Mouse (Mus musculus): ENCODE results near the gene Usp45. TPM values are rescaled to one million over a fixed set of nuclear protein-coding genes. Genes with fewer than 3 reads are reported as not detected.

Gene Usp45
- polyA plus RNA-seq, 1 experiment from 2014 or later, result 9.4 TPM

- H3K27ac ChIP-seq, result no peak overlapping the region
- H3K36me3 ChIP-seq, result no peaks in the 10 kb centered on the region
- peak overlapping the region; percentile 58 for H3K4me3 ChIP-seq
- H3K9me3 ChIP-seq, result no peaks in the 10 kb centered on the region
- H3K4me1 ChIP-seq, result peaks cover 7% of the 10 kb centered on the region; the same call in 1 of the 2 replicates
- WGBS, result 21% methylated on average over 14 of the region's 14 CpGs
- ATAC-seq (ENCODE audit: insufficient number of reproducible peaks, insufficient read depth, low FRiP score, low TSS enrichment, low read depth), result no peak
- H3K4me2 ChIP-seq, result peak overlapping the region; percentile 64
- peak overlapping the region; percentile 71 for H3K9ac ChIP-seq
- no peaks in the 10 kb centered on the region for H3K27me3 ChIP-seq
Measured at GRCm38 (mm10) chr4:21766171-21766862, 639 bp upstream of the Usp45 start.

- Histone ChIP-seq H3K27me3 (no peaks in the 10 kb centered on the region), H3K4me2 (no peak overlapping the region), H3K9me3 (no peaks in the 10 kb centered on the region), H3K36me3 (no peaks in the 10 kb centered on the region), H3K9ac (no peak overlapping the region), H3K27ac (no peak overlapping the region), H3K4me1 (peaks cover 7% of the 10 kb centered on the region; the same call in 1 of the 2 replicates), H3K4me3 (no peak overlapping the region)
- WGBS, result 83% methylated on average over 1 of the region's 1 CpGs
- no peak for ATAC-seq (ENCODE audit: insufficient number of reproducible peaks, insufficient read depth, low FRiP score, low TSS enrichment, low read depth)
Measured at GRCm38 (mm10) chr4:21771064-21771463, 4.1 kb downstream of the Usp45 start.

GRCm38 (mm10) chr4:21772306-21772705, 5.3 kb downstream of the Usp45 start:
- H3K4me3 ChIP-seq, result no peak overlapping the region
- H3K9me3 ChIP-seq, result no peaks in the 10 kb centered on the region
- 90% methylated on average over 1 of the region's 1 CpGs for WGBS
- ATAC-seq (ENCODE audit: insufficient number of reproducible peaks, insufficient read depth, low FRiP score, low TSS enrichment, low read depth), result no peak
- H3K36me3 ChIP-seq, result no peaks in the 10 kb centered on the region
- no peak overlapping the region for H3K9ac ChIP-seq
- H3K4me2 ChIP-seq, result no peak overlapping the region
- no peak overlapping the region for H3K27ac ChIP-seq
- H3K27me3 ChIP-seq, result no peaks in the 10 kb centered on the region
- H3K4me1 ChIP-seq, result peaks cover 3% of the 10 kb centered on the region; the same call in 1 of the 2 replicates

- Histone ChIP-seq H3K9me3 (no peaks in the 10 kb centered on the region), H3K36me3 (peaks cover 7% of the 10 kb centered on the region), H3K4me3 (peak overlapping the region; percentile 80), H3K4me1 (peaks cover 6% of the 10 kb centered on the region; the same call in 1 of the 2 replicates), H3K9ac (peak overlapping the region; percentile 86), H3K4me2 (peak overlapping the region; percentile 73), H3K27ac (no peak overlapping the region), H3K27me3 (no peaks in the 10 kb centered on the region)
- ATAC-seq (ENCODE audit: insufficient number of reproducible peaks, insufficient read depth, low FRiP score, low TSS enrichment, low read depth), result peak; percentile 96
- under 1% methylated on average over 46 of the region's 46 CpGs for WGBS
Measured at GRCm38 (mm10) chr4:21776091-21776945, 9.4 kb downstream of the Usp45 start.

- 7% methylated on average over 9 of the region's 9 CpGs for WGBS
- H3K27ac ChIP-seq, result no peak overlapping the region
Measured at GRCm38 (mm10) chr4:21776946-21777265, 9.9 kb downstream of the Usp45 start.

GRCm38 (mm10) chr4:21780816-21781726, 14.1 kb downstream of the Usp45 start:
- H3K9ac ChIP-seq, result no peak overlapping the region
- H3K9me3 ChIP-seq, result no peaks in the 10 kb centered on the region
- H3K4me2 ChIP-seq, result no peak overlapping the region
- WGBS, result 95% methylated on average over 12 of the region's 12 CpGs
- H3K27ac ChIP-seq, result no peak overlapping the region
- peaks cover 50% of the 10 kb centered on the region for H3K36me3 ChIP-seq
- peaks cover 6% of the 10 kb centered on the region; the same call in 1 of the 2 replicates for H3K4me1 ChIP-seq
- no peak overlapping the region for H3K4me3 ChIP-seq
- no peak for ATAC-seq (ENCODE audit: insufficient number of reproducible peaks, insufficient read depth, low FRiP score, low TSS enrichment, low read depth)
- H3K27me3 ChIP-seq, result no peaks in the 10 kb centered on the region

More at GRCm38 (mm10) chr4:21776946-21777265, 9.9 kb downstream of the Usp45 start:
- H3K4me2 ChIP-seq, result peak overlapping the region; percentile 73
- no peak for ATAC-seq (ENCODE audit: insufficient number of reproducible peaks, insufficient read depth, low FRiP score, low TSS enrichment, low read depth)
- no peaks in the 10 kb centered on the region for H3K9me3 ChIP-seq
- peak overlapping the region; percentile 86 for H3K9ac ChIP-seq
- H3K36me3 ChIP-seq, result peaks cover 13% of the 10 kb centered on the region
- no peaks in the 10 kb centered on the region for H3K27me3 ChIP-seq
- H3K4me1 ChIP-seq, result peaks cover 6% of the 10 kb centered on the region; the same call in 1 of the 2 replicates
- peak overlapping the region; percentile 80 for H3K4me3 ChIP-seq

- no peaks in the 10 kb centered on the region for H3K9me3 ChIP-seq
- 95% methylated on average over 12 of the region's 12 CpGs for WGBS
- no peak overlapping the region for H3K4me2 ChIP-seq
- no peaks in the 10 kb centered on the region for H3K4me1 ChIP-seq
- H3K27me3 ChIP-seq, result no peaks in the 10 kb centered on the region
- no peak overlapping the region for H3K27ac ChIP-seq
- no peak overlapping the region for H3K9ac ChIP-seq
- H3K36me3 ChIP-seq, result peaks cover 66% of the 10 kb centered on the region
- ATAC-seq (ENCODE audit: insufficient number of reproducible peaks, insufficient read depth, low FRiP score, low TSS enrichment, low read depth), result no peak
- H3K4me3 ChIP-seq, result no peak overlapping the region
Measured at GRCm38 (mm10) chr4:21786268-21786667, 19.3 kb downstream of the Usp45 start.

GRCm38 (mm10) chr4:21788903-21789302, 21.9 kb downstream of the Usp45 start:
- Histone ChIP-seq H3K4me2 (no peak overlapping the region), H3K4me3 (no peak overlapping the region), H3K9me3 (no peaks in the 10 kb centered on the region), H3K36me3 (peaks cover 53% of the 10 kb centered on the region), H3K27ac (no peak overlapping the region), H3K4me1 (no peaks in the 10 kb centered on the region), H3K27me3 (no peaks in the 10 kb centered on the region), H3K9ac (no peak overlapping the region)
- WGBS, result 88% methylated on average over 6 of the region's 6 CpGs
- ATAC-seq (ENCODE audit: insufficient number of reproducible peaks, insufficient read depth, low FRiP score, low TSS enrichment, low read depth), result no peak

GRCm38 (mm10) chr4:21789836-21790235, 22.9 kb downstream of the Usp45 start:
- H3K4me3 ChIP-seq, result no peak overlapping the region
- no peak overlapping the region for H3K27ac ChIP-seq
- no peak for ATAC-seq (ENCODE audit: insufficient number of reproducible peaks, insufficient read depth, low FRiP score, low TSS enrichment, low read depth)
- H3K9ac ChIP-seq, result no peak overlapping the region
- no peaks in the 10 kb centered on the region for H3K4me1 ChIP-seq
- peaks cover 43% of the 10 kb centered on the region for H3K36me3 ChIP-seq
- WGBS, result 95% methylated on average over 4 of the region's 4 CpGs
- no peaks in the 10 kb centered on the region for H3K9me3 ChIP-seq
- H3K4me2 ChIP-seq, result no peak overlapping the region
- H3K27me3 ChIP-seq, result no peaks in the 10 kb centered on the region

- H3K9ac ChIP-seq, result no peak overlapping the region
- H3K4me1 ChIP-seq, result no peaks in the 10 kb centered on the region
- no peak overlapping the region for H3K4me3 ChIP-seq
- no peaks in the 10 kb centered on the region for H3K27me3 ChIP-seq
- no peak for ATAC-seq (ENCODE audit: insufficient number of reproducible peaks, insufficient read depth, low FRiP score, low TSS enrichment, low read depth)
- no peak overlapping the region for H3K4me2 ChIP-seq
- no peaks in the 10 kb centered on the region for H3K9me3 ChIP-seq
- 49% methylated on average over 3 of the region's 3 CpGs for WGBS
- no peak overlapping the region for H3K27ac ChIP-seq
- peaks cover 31% of the 10 kb centered on the region for H3K36me3 ChIP-seq
Measured at GRCm38 (mm10) chr4:21793631-21794030, 26.7 kb downstream of the Usp45 start.

- no peak overlapping the region for H3K27ac ChIP-seq
- ATAC-seq (ENCODE audit: insufficient number of reproducible peaks, insufficient read depth, low FRiP score, low TSS enrichment, low read depth), result no peak
- H3K4me1 ChIP-seq, result no peaks in the 10 kb centered on the region
- no peaks in the 10 kb centered on the region for H3K27me3 ChIP-seq
- H3K4me2 ChIP-seq, result no peak overlapping the region
- H3K36me3 ChIP-seq, result peaks cover 67% of the 10 kb centered on the region
- WGBS, result 94% methylated on average over 1 of the region's 1 CpGs
- H3K9ac ChIP-seq, result no peak overlapping the region
- no peaks in the 10 kb centered on the region for H3K9me3 ChIP-seq
- no peak overlapping the region for H3K4me3 ChIP-seq
Measured at GRCm38 (mm10) chr4:21801013-21801412, 34.1 kb downstream of the Usp45 start.

Measured in embryonic facial prominence, embryonic 13.5 days (tissue).